Mouse (Mus musculus) CD4-positive, CD25-positive, alpha-beta regulatory T cell, adult 4 months (primary cell): ENCODE measurements around the gene Tlk2. TPM values are rescaled to one million over a fixed set of nuclear protein-coding genes. Genes with fewer than 3 reads are reported as not detected.

ENCODE experiments used
- ATAC-seq: one replicate; pipeline ENCODE4 v1.8.0; 2017
- polyA plus RNA-seq, 2 experiments: library from polyadenylated mRNA; unstranded; fragments of 100-300 nt; shearing (Covaris generic); gene quantifications; one replicate each; pipeline ENCODE4 v1.2.1; 2017

The Tlk2 gene
- polyA plus RNA-seq, 2 experiments from 2014 or later: 12.6 to 24.4 TPM

DNA sequence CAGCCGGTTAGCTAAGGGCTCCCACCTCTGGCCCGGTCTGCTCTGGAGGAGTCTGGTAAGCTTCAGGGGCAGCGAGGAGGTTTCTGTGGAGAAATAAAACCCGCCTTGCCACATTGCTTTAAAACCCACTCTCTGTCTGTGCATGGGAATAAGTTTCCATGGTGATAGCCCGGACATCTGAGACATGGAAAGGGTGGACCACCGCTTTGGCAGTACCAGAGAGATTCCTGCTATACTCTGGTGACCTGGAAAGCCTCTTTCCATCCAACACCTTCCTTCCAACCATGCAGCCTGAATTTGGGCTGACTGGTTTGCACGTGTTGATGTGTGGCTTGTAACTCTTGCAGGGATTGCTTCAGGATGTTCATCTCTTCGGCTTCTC is 135.0 kb downstream of the Tlk2 start:
- ATAC-seq: no peak

DNA sequence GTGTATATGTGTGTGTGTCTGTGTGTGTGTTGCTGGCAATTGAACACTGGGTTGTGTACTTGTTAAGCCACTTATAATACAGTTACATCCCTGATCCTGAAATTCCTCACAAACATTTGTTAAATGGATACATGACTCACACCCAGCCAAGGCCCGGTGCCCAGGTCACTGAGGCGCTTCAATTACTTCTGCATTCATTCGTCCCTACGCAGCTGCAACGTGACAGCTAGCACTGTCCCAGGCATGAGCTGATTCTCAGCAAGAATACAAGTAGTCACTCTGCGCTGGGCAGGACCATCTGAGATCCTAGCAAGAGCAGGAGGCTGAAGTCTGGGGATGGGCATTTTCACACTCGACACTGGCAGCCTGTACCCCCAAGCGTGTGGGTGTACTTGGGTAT is 136.7 kb downstream of the Tlk2 start:
- no peak for ATAC-seq

DNA sequence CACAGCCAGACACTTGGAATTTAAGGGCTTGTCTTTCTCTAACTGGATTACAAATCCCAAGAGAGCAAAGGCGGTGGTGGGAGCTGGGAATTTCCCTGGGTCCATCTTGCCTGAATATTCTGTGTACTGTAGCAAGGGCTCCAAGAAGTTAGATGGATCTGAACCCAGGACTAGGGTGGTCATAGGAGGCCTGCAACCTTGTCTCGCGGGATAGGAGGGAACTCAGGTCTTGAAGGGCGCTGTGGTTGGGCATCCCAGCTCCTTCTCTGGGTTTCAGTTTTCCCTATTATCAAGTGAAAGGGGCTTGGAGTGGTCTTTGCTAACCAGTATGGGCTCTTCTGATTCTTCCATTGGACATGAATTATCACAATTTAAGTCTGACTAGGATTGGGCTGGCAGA is 137.5 kb downstream of the Tlk2 start:
- no peak for ATAC-seq

DNA sequence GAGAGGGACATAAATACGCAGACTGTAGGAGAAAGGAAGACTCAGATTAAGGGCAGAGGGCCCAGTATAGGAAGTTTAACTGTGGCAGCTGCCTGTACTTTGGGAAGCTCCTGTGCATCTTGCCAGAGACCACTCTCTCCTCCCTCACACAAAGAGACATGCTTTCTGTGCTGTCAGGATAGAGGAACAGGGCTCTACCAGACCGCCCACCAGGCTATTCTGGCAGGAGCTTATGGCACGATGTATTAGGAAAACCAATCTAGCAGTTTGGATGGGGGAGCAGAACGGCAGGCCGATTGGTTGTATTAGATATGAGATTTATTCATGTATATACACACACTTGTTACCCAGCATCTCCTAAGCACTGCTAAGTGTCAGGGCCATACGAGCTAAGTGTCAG is 139.2 kb downstream of the Tlk2 start:
- ATAC-seq: no peak

DNA sequence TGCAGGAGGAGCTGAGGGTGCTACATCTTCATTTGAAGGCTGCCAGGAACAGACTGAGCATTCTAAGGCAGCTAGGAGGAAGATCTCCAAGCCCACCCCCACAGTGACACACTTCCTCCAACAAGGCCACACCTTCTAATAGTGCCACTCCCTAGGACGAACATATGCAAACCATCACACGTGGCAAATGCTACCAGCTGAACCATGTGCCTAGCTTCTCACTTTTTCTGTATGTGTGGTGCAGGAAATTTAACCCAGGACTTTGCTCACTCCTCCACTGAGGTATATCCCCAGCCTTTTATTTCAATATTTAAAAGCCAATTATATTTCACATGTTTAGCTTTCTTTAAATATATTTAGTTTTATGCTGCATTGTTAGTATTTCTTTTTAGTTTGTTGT is 142.5 kb downstream of the Tlk2 start:
- ATAC-seq: no peak

DNA sequence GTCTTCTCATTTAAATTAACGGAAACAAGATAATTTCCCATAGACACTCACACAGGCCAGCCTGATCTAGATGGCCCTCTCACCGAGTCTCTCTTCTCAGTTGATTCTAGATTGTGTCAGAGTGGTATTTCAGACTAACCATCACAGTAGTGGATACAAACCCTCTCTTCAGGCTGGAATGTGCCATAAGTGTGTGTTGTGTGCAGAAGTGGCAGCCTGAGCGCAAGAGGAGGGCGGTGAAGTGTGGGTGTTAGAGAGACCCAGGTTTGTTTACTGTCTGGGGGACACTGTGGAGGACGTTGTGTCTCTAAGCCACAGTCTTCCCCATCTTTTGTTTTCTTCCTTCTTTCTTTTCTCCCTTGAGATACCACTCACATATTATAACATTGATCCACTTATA is 144.9 kb downstream of the Tlk2 start:
- ATAC-seq: no peak

DNA sequence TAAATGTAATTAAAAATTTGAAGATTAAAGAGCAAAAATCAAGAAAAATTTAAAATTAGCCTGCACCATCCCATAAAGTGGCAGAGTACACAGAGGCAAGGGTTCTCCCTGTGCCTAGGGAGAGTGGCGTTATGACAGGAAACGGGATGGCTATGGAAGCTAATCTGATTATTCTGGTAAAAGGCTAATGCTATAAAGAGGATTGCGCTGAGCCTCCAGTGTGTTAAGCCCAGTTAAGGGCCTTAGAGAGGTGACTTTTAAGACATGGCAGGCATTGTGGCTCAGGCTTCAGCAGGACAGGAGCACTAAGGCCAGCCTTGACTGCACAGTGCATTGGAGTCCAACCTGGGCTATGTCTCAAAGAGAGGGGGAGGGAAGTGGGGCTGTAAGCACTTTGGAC is 148.5 kb downstream of the Tlk2 start:
- ATAC-seq: no peak

DNA sequence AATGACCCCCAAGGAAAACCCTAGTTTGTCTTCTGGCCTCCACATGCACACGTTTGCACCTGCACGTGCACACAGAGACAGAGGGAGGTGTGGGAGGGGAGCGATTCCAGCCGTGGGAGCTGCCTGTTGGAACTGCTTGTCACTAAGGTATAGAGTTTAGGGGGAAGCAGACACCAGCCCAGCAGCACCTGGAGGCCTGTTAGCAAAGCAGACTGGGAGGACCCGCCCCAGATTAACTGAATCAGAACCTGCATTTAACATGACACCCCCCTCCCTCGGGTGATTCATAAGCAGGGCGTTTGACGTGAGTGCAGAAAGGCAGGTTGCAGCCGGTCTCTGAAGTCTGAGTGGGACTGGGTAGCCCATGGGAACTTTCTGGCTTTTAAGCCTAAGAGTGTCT is 151.4 kb downstream of the Tlk2 start:
- no peak for ATAC-seq

DNA sequence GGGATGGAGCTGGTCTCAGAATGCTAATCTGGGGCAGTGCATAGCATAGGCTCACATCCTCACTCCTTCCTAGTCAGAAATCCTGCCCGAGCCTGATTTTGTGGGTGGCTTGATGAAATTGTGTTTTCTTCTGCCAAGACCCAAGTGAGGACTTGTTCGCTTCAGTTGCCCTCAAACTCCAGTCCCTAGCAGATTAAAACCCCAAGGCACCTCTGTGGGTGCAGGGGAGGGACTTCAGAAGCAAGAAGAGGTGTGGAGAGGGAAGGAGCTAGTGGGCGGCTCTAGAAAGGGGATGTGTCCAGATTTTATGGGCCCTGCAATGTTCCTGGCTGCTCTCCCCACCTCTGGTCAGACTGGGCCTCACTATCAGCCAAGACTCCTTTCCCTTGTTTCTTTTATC is 152.5 kb downstream of the Tlk2 start:
- ATAC-seq: no peak

DNA sequence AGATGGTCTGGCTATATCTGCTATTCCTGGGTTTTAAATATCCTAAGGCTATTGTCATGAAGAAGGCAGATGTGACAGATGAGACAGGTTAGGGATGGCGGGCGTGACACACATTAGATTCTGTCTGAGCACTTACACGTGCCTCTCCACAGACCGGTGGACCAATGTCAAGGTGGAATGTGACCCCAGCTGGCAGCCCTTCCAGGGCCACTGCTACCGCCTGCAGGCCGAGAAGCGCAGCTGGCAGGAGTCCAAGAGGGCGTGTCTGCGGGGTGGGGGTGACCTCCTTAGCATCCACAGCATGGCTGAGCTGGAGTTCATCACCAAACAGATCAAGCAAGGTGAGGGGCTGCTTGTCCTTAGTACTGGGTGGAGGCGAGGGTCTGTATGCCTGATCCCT is 153.1 kb downstream of the Tlk2 start:
- no peak for ATAC-seq

DNA sequence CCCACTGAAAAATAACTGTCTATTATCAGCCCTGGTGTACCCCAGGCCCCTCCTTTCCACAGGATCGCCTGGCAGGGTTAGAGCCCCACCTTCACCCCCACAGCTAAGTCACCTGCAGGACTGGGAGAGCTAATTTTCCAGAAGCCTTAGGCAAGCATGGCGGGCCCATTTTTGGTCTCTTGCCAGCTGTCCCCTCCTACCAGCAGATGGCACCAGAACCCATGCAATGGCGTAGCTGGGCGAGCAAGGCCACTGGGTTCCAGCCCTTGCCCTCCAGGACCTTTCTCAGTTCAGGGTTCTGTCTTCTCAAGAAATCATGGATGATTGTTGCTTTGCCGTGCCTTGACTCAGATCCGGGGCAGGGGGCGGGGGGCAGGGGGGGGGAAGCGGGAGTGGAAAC is 153.9 kb downstream of the Tlk2 start:
- ATAC-seq: no peak

Other genes starting within 250 kb of the Tlk2 start
- gene Efcab3, start 115.2 kb upstream of the Tlk2 start, polyA plus RNA-seq: not detected
- gene Mettl2, start 52.4 kb upstream of the Tlk2 start, polyA plus RNA-seq: 10 to 100 TPM; 17.6 to 20.1 TPM
- gene Gm10842, start 31.9 kb upstream of the Tlk2 start, polyA plus RNA-seq: not detected
- gene Mrc2, start 113.8 kb downstream of the Tlk2 start, polyA plus RNA-seq: not detected